Mouse (Mus musculus) spleen, adult 2 months (tissue): ENCODE data around the gene Hist2h2bb. TPM values are rescaled to one million over a fixed set of nuclear protein-coding genes. Genes with fewer than 3 reads are reported as not detected.

ENCODE experiments used
- DNase-seq, 2 experiments: peaks; one replicate each; pipeline versions ENCODE4 v3.0.0 to v3.0.0-alpha.2; 2012 to 2021; ENCODE audit warnings: low spot score in 2 of 2, low read depth in 1 of 2
- H3K27ac ChIP-seq: fragments of 200-500 bp; 2 replicates; pipeline ENCODE4 v1.5.1; 2012; ENCODE audit warnings: low read length, inconsistent platforms; ENCODE audit not compliant: insufficient read depth
- H3K27me3 ChIP-seq: fragments of 200-500 bp; 2 replicates; pipeline ENCODE4 v1.6.1; 2012; ENCODE audit warnings: mild to moderate bottlenecking, moderate library complexity, low read length, inconsistent platforms; ENCODE audit not compliant: control insufficient read depth, insufficient read depth
- H3K36me3 ChIP-seq: fragments of 200-500 bp; 2 replicates; pipeline ENCODE4 v1.6.1; 2012; ENCODE audit warnings: mild to moderate bottlenecking, low read length, inconsistent platforms; ENCODE audit not compliant: control insufficient read depth, insufficient read depth
- H3K4me1 ChIP-seq: fragments of 200-500 bp; 2 replicates; pipeline ENCODE4 v1.6.1; 2011; ENCODE audit warnings: inconsistent platforms; ENCODE audit not compliant: control insufficient read depth, insufficient read depth, insufficient read length
- H3K4me3 ChIP-seq: fragments of 200-500 bp; 2 replicates; pipeline ENCODE4 v1.5.1; 2011; ENCODE audit warnings: mild to moderate bottlenecking, inconsistent platforms; ENCODE audit not compliant: insufficient read depth, insufficient read length; ENCODE audit errors: extremely low read depth
- CTCF ChIP-seq: fragments of 200-500 bp; IDR thresholded peaks from 2 replicates; pipeline ENCODE4 v1.5.1; 2011; ENCODE audit warnings: mild to moderate bottlenecking, inconsistent platforms; ENCODE audit not compliant: insufficient read depth, insufficient read length, insufficient replicate concordance; ENCODE audit errors: extremely low read depth
- POLR2A ChIP-seq: fragments of 200-500 bp; IDR thresholded peaks from 2 replicates; pipeline ENCODE4 v1.6.1; 2011; ENCODE audit warnings: low read depth, low read length, inconsistent platforms
- WGBS: fragments of 180-500 bp; shearing (Covaris S2); methylation state at CpG from one replicate; pipeline ENCODE4 v1.1.7; 2018; 5-methylcytosine and 5-hydroxymethylcytosine counted together
- polyA plus RNA-seq: library from polyadenylated mRNA; depleted of rRNA; stranded (reverse); fragments of >200 nt; gene quantifications from 2 replicates; pipeline ENCODE4 v1.2.3, GENCODE M21; 2012; rRNA removed

Hist2h2bb gene
- polyA plus RNA-seq, 1 experiment: 14.7 TPM

DNA sequence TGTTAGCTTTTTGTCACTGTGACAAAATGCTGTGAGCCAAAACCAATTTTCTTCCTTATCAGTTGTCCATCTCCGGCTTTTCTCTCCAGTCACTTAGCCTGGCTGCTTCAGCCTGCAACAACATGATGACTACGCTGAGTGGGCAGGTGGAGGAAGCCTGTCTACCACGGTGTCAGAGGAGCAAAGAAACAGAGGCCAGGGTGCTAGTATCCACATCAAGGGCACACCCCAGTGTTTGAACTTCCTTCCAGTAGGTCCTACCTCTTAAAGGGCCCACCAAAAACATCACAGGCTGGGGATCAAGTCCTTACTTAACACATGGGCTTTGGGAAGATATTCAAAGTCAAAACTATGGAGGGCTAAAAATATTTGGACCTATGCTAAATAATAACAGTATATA, 39.9 kb downstream of the Hist2h2bb start:
- TF ChIP-seq POLR2A (no peak), CTCF (no peak)
- 46% methylated on average over 3 of the region's 3 CpGs for WGBS
- Histone ChIP-seq H3K27me3 (no peaks in the 10 kb centered on the region), H3K27ac (no peak overlapping the region), H3K4me3 (no peak overlapping the region), H3K4me1 (no peaks in the 10 kb centered on the region), H3K36me3 (no peaks in the 10 kb centered on the region)
- DNase-seq: no peak

DNA sequence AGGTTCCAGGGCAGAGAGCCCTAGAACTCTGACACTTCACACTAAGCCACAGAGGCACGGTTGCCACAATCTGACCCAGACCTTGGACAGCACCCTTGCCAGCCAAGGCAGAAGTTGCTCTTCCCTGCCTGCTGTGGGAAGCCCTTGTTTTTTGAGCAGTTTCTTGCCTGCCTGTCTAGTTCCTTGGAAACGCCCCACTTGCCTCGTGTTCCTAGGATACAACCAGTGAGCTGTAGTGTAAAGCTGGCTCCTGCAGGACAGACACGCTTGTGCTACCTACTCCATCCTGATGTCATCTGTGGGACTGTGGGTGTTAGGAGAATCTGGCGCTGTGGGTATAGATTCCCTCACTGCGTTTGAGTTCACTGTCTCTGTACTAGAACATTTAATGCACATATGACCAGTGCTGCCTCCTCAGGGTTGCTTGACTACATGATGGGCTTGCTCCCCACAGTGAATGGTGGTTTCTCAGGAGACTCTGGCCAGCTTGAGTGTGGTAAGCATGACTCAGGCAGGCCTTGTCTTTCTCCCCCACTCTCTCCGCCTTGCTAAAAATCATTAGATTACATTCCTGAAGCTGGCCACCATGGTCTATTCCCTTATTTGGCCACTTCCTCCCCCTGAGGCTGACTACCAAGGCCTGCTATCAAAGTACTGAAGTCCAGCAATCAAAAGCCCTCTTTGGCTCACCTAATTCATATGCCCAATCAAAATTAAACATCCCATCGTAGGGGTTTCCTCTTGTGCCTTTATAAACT, 43.0 kb downstream of the Hist2h2bb start:
- Histone ChIP-seq H3K36me3 (no peaks in the 10 kb centered on the region), H3K4me1 (no peaks in the 10 kb centered on the region), H3K27ac (0 out of 2 replicates have a peak overlapping the region, but pooled peaks have one; percentile 27), H3K27me3 (no peaks in the 10 kb centered on the region), H3K4me3 (no peak overlapping the region)
- no peak for TF ChIP-seq CTCF
- TF ChIP-seq POLR2A: no peak
- 68% methylated on average over 8 of the region's 8 CpGs for WGBS
- no peak for DNase-seq

Other genes starting within 250 kb of the Hist2h2bb start
- 2.0 and 2.5 TPM in 2 replicates for gene Vps45, start 211.3 kb upstream of the Hist2h2bb start, polyA plus RNA-seq
- 11.1 and 19.8 TPM in 2 replicates for gene Otud7b, start 165.2 kb upstream of the Hist2h2bb start, polyA plus RNA-seq
- gene Mtmr11, start 107.7 kb upstream of the Hist2h2bb start, polyA plus RNA-seq: 2.1 and 2.7 TPM in 2 replicates
- 62.2 and 91.8 TPM in 2 replicates for gene Sf3b4, start 97.4 kb upstream of the Hist2h2bb start, polyA plus RNA-seq
- 2.0 and 3.5 TPM in 2 replicates for gene Sv2a, start 88.6 kb upstream of the Hist2h2bb start, polyA plus RNA-seq
- 24.6 and 38.8 TPM in 2 replicates for gene Bola1, start 50.0 kb upstream of the Hist2h2bb start, polyA plus RNA-seq
- gene Hist2h2ab, start 49.9 kb upstream of the Hist2h2bb start, polyA plus RNA-seq: 3.0 and 5.2 TPM in 2 replicates
- gene Hist2h2ac, start 48.9 kb upstream of the Hist2h2bb start, polyA plus RNA-seq: 31.1 and 44.3 TPM in 2 replicates
- 3.3 and 4.2 TPM in 2 replicates for gene Hist2h2be, start 48.6 kb upstream of the Hist2h2bb start, polyA plus RNA-seq
- 66.4 and 158 TPM in 2 replicates for gene Hist2h3c2, start 30.6 kb upstream of the Hist2h2bb start, polyA plus RNA-seq
- gene Hist2h2aa2, start 29.5 kb upstream of the Hist2h2bb start, polyA plus RNA-seq: 169 and 177 TPM in 2 replicates
- 95.6 and 174 TPM in 2 replicates for gene Hist2h2aa1, start 24.3 kb upstream of the Hist2h2bb start, polyA plus RNA-seq
- gene Hist2h3c1, start 23.1 kb upstream of the Hist2h2bb start, polyA plus RNA-seq: not detected in 2 replicates
- 9.3 and 15.4 TPM in 2 replicates for gene Hist2h4, start 6.4 kb upstream of the Hist2h2bb start, polyA plus RNA-seq
- gene Hist2h3b, start 1.1 kb upstream of the Hist2h2bb start, polyA plus RNA-seq: 102 and 177 TPM in 2 replicates
- gene Fcgr1, start 24.2 kb downstream of the Hist2h2bb start, polyA plus RNA-seq: 5.2 and 6.0 TPM in 2 replicates
- gene BC107364, start 182.6 kb downstream of the Hist2h2bb start, polyA plus RNA-seq: not detected in 2 replicates